ENCODE assay signal across 17 mouse cellular contexts in the genomic region with DNA sequence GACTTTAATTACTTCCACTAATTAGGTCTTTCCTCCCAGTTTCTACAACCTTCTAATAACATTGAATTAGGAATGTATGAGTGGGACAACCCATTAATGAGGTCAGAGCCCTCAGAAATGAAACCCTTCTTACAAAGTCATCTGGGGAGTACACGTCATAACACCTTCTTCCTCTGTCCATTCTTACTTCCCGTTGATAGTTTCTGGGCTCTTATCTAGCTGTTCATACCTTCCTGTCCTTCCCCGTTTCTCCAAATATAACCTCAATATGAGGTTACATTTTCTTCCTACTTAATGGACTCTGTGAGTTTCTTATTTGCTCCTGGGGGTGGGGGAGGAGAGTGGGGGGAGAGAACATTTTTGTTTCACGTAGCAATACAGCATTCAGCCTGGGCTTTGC.
"Had no signal": no experiment of that assay in that cellular context is flagged by ENCODE, and none has a peak within 500 bp of the region (broad histone marks: within the 10 kb centered on the region; RNA-seq: fewer than 3 reads in every experiment).

No protein-coding gene starts in this region.

- H3K27ac ChIP-seq: left cerebral cortex, adult 2 months; limb, embryonic 13.5 days; liver, embryonic 15.5 days; midbrain, embryonic 10.5 days; neural tube, embryonic 15.5 days had no signal

- DNase-seq: kidney, adult 11 months; kidney, adult 9 months; kidney, postnatal 10 days; left cerebral cortex, postnatal 4 days; lung, embryonic 14.5 days; lung, postnatal 10 days; lung, postnatal 4 days; midbrain, embryonic 14.5 days; right cerebral cortex, adult 18-20 months; right cerebral cortex, postnatal 25 days; thymus, postnatal 14 days had no signal

- H3K27me3 ChIP-seq: limb, embryonic 13.5 days; liver, embryonic 15.5 days; neural tube, embryonic 15.5 days had no signal

- H3K4me3 ChIP-seq: left cerebral cortex, adult 2 months; limb, embryonic 13.5 days; liver, embryonic 15.5 days; midbrain, embryonic 10.5 days; myocyte; neural tube, embryonic 15.5 days had no signal

- H3K4me1 ChIP-seq: limb, embryonic 13.5 days; liver, embryonic 15.5 days; midbrain, embryonic 10.5 days; neural tube, embryonic 15.5 days had no signal

- H3K36me3 ChIP-seq: limb, embryonic 13.5 days; liver, embryonic 15.5 days; midbrain, embryonic 10.5 days; neural tube, embryonic 15.5 days had no signal
